13 mouse cellular contexts compared by ENCODE assay signal in the genomic region with DNA sequence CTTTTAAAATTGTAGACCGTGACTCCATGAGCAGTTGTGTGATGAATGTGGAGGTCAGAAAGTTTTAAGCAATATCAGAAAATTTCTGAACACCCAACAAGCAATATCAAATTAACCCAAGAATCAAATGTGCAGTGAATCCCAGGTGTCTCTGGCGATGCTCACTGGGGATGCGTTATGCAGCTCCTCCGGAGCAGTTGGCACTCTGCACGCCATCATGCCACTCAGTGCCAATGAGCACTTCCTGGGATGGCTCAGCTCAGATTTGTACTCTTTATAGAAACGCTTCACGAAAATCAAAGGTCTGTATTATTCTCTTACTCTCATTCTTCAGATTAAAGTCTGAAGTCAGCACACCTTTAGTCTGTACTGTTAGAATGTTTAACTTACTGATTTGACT.
"Had no signal": no experiment of that assay in that cellular context is flagged by ENCODE, and none has a peak within 500 bp of the region (broad histone marks: within the 10 kb centered on the region; RNA-seq: fewer than 3 reads in every experiment).

No protein-coding gene starts in this region.

- DNase-seq: gastrocnemius, postnatal 10 days; gastrocnemius, postnatal 25 days; heart, adult 18-20 months; heart, postnatal 10 days; heart, postnatal 4 days; kidney, adult 18-20 months; kidney, adult 8-10 months; kidney, postnatal 10 days; kidney, postnatal 25 days; kidney, postnatal 4 days; liver; liver, embryonic 13.5 days; liver, postnatal 0 days had no signal
